Mouse (Mus musculus): ENCODE measurements around the gene Rras2. TPM values are rescaled to one million over a fixed set of nuclear protein-coding genes. Genes with fewer than 3 reads are reported as not detected.

Rras2 gene
- polyA plus RNA-seq (2012; rRNA removed): 24.0 and 31.5 TPM in 2 replicates

GRCm38 (mm10) chr7:114117444-114117905 lies at the start of gene Rras2:
TSS of gene Rras2 (minus strand) at chr7:114117781.

Other genes with a start within 250 kb of the Rras2 start
- 24.1 and 30.9 TPM in 2 replicates for gene Copb1, start 136.9 kb upstream of the Rras2 start, polyA plus RNA-seq (2012; rRNA removed)
- gene Psma1, start 158.3 kb upstream of the Rras2 start, polyA plus RNA-seq (2012; rRNA removed): 39.9 and 67.3 TPM in 2 replicates

Measured in ovary, adult 2 months (tissue).